Mouse (Mus musculus): ENCODE results near the gene Mks1.

- TF ChIP-seq CTCF (IDR thresholded peaks at IDR 0.05; ENCODE audit: insufficient read depth, low read length): no peak
- no peak for TF ChIP-seq POLR2A (IDR thresholded peaks at IDR 0.05; ENCODE audit: borderline replicate concordance, extremely low read depth, low read depth, low read length)
These were observed 30.5 kb downstream of the Mks1 start for GRCm38 (mm10) chr11:87883493-87883892.
